Mouse (Mus musculus): ENCODE data around the gene Gm10972. TPM values are rescaled to one million over a fixed set of nuclear protein-coding genes. Genes with fewer than 3 reads are reported as not detected.
A peak's percentile ranks its signal among the peaks of the same experiment; 100 is the strongest.
"Not testable (repeated sequence)": the region's sequence is repeated elsewhere in the genome, so short reads cannot be mapped to it uniquely, and the experiment has no call there.

The Gm10972 gene
- not detected in 2 replicates for polyA plus RNA-seq (2011; ENCODE audit: insufficient read length, low read depth, missing spikeins)

- H3K27ac ChIP-seq (ENCODE audit: insufficient read depth, low read length); H3K4me3 ChIP-seq (ENCODE audit: insufficient read depth, low read length); H3K4me1 ChIP-seq (ENCODE audit: control insufficient read depth, insufficient read depth, low read length): not testable (repeated sequence)
These were observed at the start of gene Gm10972 for GRCm38 (mm10) chr3:94642495-94643162. TSS of gene Gm10972 (plus strand) at chr3:94643112.

GRCm38 (mm10) chr3:94595871-94596287 is 47.0 kb upstream of the Gm10972 start:
- Histone ChIP-seq H3K4me1 (ENCODE audit: control insufficient read depth, insufficient read depth, low read length) (no peaks in the 10 kb centered on the region), H3K4me3 (ENCODE audit: insufficient read depth, low read length) (no peak overlapping the region), H3K27ac (ENCODE audit: insufficient read depth, low read length) (no peak overlapping the region)
- TF ChIP-seq POLR2A (IDR thresholded peaks at IDR 0.05; ENCODE audit: low read depth, low read length) (no peak), CTCF (IDR thresholded peaks at IDR 0.05; ENCODE audit: borderline replicate concordance, insufficient read depth, low read length) (no peak)

- Histone ChIP-seq H3K27ac (ENCODE audit: insufficient read depth, low read length) (no peak overlapping the region), H3K4me1 (ENCODE audit: control insufficient read depth, insufficient read depth, low read length) (no peaks in the 10 kb centered on the region), H3K4me3 (ENCODE audit: insufficient read depth, low read length) (no peak overlapping the region)
- TF ChIP-seq CTCF (IDR thresholded peaks at IDR 0.05; ENCODE audit: borderline replicate concordance, insufficient read depth, low read length), result no peak
- TF ChIP-seq POLR2A (IDR thresholded peaks at IDR 0.05; ENCODE audit: low read depth, low read length), result no peak
These were observed 45.6 kb upstream of the Gm10972 start for GRCm38 (mm10) chr3:94597224-94597779.

DNA sequence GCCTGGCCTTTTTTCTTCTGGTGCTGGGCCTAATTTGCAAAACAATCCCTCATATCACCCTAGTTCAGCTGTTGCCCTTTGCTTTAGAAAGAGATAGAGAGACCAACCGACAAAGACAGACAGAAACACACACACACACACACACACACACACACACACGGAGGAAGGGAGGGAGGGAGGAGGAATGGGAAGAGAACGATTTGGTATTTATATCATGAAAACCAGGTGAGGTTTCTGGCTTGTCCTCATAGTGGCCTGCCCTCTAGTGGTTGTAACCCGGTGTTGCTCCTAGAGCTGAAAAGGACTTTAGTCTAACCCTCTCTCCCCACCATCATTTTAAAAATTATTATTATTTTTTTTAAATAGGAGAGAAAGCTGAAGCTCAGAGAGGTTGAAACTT is 41.0 kb upstream of the Gm10972 start:
- H3K27ac ChIP-seq (ENCODE audit: insufficient read depth, low read length), result no peak overlapping the region
- peak; percentile 41; the same call in 1 of the 2 replicates for TF ChIP-seq CTCF (IDR thresholded peaks at IDR 0.05; ENCODE audit: borderline replicate concordance, insufficient read depth, low read length)
- no peak for TF ChIP-seq POLR2A (IDR thresholded peaks at IDR 0.05; ENCODE audit: low read depth, low read length)
- H3K4me3 ChIP-seq (ENCODE audit: insufficient read depth, low read length), result no peak overlapping the region
- H3K4me1 ChIP-seq (ENCODE audit: control insufficient read depth, insufficient read depth, low read length), result no peaks in the 10 kb centered on the region

GRCm38 (mm10) chr3:94609621-94610020 is 33.3 kb upstream of the Gm10972 start:
- peaks cover 3% of the 10 kb centered on the region; the same call in 1 of the 2 replicates for H3K4me1 ChIP-seq (ENCODE audit: control insufficient read depth, insufficient read depth, low read length)
- no peak overlapping the region for H3K27ac ChIP-seq (ENCODE audit: insufficient read depth, low read length)
- no peak overlapping the region for H3K4me3 ChIP-seq (ENCODE audit: insufficient read depth, low read length)
- no peak for TF ChIP-seq CTCF (IDR thresholded peaks at IDR 0.05; ENCODE audit: borderline replicate concordance, insufficient read depth, low read length)
- TF ChIP-seq POLR2A (IDR thresholded peaks at IDR 0.05; ENCODE audit: low read depth, low read length), result no peak

DNA sequence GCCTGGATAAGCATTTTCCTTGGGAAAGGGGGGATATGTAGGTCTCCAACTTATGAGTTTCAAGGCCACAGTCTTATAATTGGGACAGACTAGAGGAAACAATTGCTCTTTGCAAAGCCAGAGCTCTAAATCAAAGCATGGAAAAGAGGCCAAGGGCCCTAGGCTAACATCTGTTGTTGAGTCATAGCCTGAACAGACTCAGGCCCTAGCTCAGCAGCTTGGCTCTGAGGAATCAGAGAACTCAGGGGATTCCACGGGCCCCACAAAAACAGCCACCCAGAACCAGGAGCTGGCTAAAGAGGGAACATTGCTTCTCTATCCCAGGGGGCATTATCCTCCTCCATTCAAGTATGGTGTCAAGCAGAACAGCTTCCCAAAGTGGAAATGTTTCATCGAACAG is 32.3 kb upstream of the Gm10972 start:
- H3K27ac ChIP-seq (ENCODE audit: insufficient read depth, low read length), result peak overlapping the region; percentile 55
- no peak overlapping the region for H3K4me3 ChIP-seq (ENCODE audit: insufficient read depth, low read length)
- TF ChIP-seq POLR2A (IDR thresholded peaks at IDR 0.05; ENCODE audit: low read depth, low read length) (no peak), CTCF (IDR thresholded peaks at IDR 0.05; ENCODE audit: borderline replicate concordance, insufficient read depth, low read length) (no peak)
- H3K4me1 ChIP-seq (ENCODE audit: control insufficient read depth, insufficient read depth, low read length), result peaks cover 3% of the 10 kb centered on the region

DNA sequence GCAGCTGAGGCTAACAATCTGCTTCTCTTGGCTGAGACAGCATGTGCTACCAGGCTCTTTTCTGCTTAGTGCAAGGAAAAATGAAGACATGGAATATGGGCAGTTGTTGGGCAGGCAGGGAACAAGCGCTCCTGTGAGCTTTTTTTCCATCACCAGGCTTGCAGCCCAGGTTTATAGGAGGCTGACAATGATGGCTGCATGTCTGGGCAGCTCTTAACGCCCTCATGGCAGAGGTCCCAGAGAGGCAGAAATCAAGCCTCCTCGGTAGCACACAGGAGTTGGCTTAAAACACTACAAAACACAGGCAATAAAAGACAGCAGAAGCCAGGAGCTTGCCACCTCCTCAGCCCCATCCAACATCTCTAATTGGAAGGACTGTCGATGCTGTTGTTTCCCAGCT is 31.6 kb upstream of the Gm10972 start:
- Histone ChIP-seq H3K27ac (ENCODE audit: insufficient read depth, low read length) (no peak overlapping the region), H3K4me3 (ENCODE audit: insufficient read depth, low read length) (no peak overlapping the region)
- TF ChIP-seq CTCF (IDR thresholded peaks at IDR 0.05; ENCODE audit: borderline replicate concordance, insufficient read depth, low read length), result no peak
- no peak for TF ChIP-seq POLR2A (IDR thresholded peaks at IDR 0.05; ENCODE audit: low read depth, low read length)

DNA sequence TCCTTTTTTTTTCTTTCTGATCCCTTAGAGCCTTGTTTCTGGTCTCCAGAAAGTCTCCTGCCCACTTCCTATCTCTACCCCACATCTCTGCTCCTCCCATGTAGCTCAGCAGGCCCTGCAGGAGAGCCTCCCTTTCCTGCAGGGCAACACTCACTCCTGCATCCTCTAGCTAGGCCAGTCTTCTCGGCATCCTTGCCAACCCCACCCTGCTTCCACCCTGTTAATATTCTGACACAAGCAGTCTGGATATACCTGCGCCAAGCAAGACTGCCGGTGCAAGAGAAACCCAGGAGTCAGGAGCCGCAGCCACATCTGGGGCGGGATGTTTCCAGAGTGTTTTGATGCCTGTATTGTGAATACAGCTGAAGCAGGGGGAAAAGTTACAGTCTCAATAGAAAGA is 31.1 kb upstream of the Gm10972 start:
- TF ChIP-seq POLR2A (IDR thresholded peaks at IDR 0.05; ENCODE audit: low read depth, low read length), result no peak
- TF ChIP-seq CTCF (IDR thresholded peaks at IDR 0.05; ENCODE audit: borderline replicate concordance, insufficient read depth, low read length), result no peak
- Histone ChIP-seq H3K4me1 (ENCODE audit: control insufficient read depth, insufficient read depth, low read length) (peaks cover 3% of the 10 kb centered on the region), H3K27ac (ENCODE audit: insufficient read depth, low read length) (no peak overlapping the region), H3K4me3 (ENCODE audit: insufficient read depth, low read length) (no peak overlapping the region)

More for the DNA sequence above, 31.6 kb upstream of the Gm10972 start:
- H3K4me1 ChIP-seq (ENCODE audit: control insufficient read depth, insufficient read depth, low read length), result peaks cover 3% of the 10 kb centered on the region

DNA sequence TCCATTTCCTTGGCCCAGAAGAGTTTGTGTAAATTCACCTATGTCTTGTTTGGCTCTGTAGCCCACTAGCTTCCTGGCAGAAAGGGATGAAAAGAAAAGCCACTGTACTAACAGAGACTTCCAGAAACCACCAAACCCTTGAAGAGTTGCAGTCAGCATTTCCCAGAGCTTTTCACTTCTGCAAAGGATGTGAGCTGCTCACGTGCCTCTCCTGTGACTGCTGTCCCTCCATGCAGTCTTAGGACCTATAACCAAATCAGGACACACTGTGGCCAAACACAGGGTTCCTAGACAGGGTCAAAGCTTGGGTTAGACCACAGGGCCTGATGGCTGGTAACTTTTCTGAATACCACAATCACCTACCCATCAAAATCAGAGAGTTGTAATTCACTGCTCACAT is 30.6 kb upstream of the Gm10972 start:
- H3K4me3 ChIP-seq (ENCODE audit: insufficient read depth, low read length), result no peak overlapping the region
- TF ChIP-seq POLR2A (IDR thresholded peaks at IDR 0.05; ENCODE audit: low read depth, low read length) (no peak), CTCF (IDR thresholded peaks at IDR 0.05; ENCODE audit: borderline replicate concordance, insufficient read depth, low read length) (no peak)
- H3K27ac ChIP-seq (ENCODE audit: insufficient read depth, low read length), result no peak overlapping the region
- peaks cover 3% of the 10 kb centered on the region for H3K4me1 ChIP-seq (ENCODE audit: control insufficient read depth, insufficient read depth, low read length)

- no peak overlapping the region for H3K4me3 ChIP-seq (ENCODE audit: insufficient read depth, low read length)
- no peak overlapping the region for H3K27ac ChIP-seq (ENCODE audit: insufficient read depth, low read length)
- H3K4me1 ChIP-seq (ENCODE audit: control insufficient read depth, insufficient read depth, low read length), result peaks cover 3% of the 10 kb centered on the region
- TF ChIP-seq POLR2A (IDR thresholded peaks at IDR 0.05; ENCODE audit: low read depth, low read length), result no peak
- TF ChIP-seq CTCF (IDR thresholded peaks at IDR 0.05; ENCODE audit: borderline replicate concordance, insufficient read depth, low read length), result no peak
These were observed 29.5 kb upstream of the Gm10972 start for GRCm38 (mm10) chr3:94613258-94613878.

Data from embryonic fibroblast, embryonic 13.5 days (primary cell).